Mouse (Mus musculus) intestine, postnatal 0 days (tissue): ENCODE data around the gene Adarb1. TPM values are rescaled to one million over a fixed set of nuclear protein-coding genes. Genes with fewer than 3 reads are reported as not detected.

ENCODE experiments used
- ATAC-seq: fragments of 200-750 bp; cut with Nextera tagmentation; 2 replicates; pipeline ENCODE4 v1.8.0; 2017; ENCODE audit warnings: mild to moderate bottlenecking, moderate TSS enrichment, moderate library complexity
- H3K27ac ChIP-seq: fragments of 300-500 bp; sonication (generic); 2 replicates; pipeline ENCODE4 v1.5.1; 2014; ENCODE audit warnings: mild to moderate bottlenecking, low read depth, low read length, moderate library complexity
- H3K27me3 ChIP-seq: fragments of 300-500 bp; sonication (generic); replicated peaks from 2 replicates; pipeline ENCODE4 v1.6.1; 2014; ENCODE audit warnings: low read length, mixed read lengths; ENCODE audit not compliant: control insufficient read depth, insufficient read depth
- H3K36me3 ChIP-seq: fragments of 300-500 bp; sonication (generic); 2 replicates; pipeline ENCODE4 v1.6.1; 2014; ENCODE audit warnings: mild to moderate bottlenecking, moderate library complexity; ENCODE audit not compliant: control insufficient read depth, insufficient read depth
- H3K4me1 ChIP-seq: fragments of 300-500 bp; sonication (generic); replicated peaks from 2 replicates; pipeline ENCODE4 v1.6.1; 2014; ENCODE audit warnings: antibody characterized with exemption, low read length, mixed read lengths; ENCODE audit not compliant: control insufficient read depth, insufficient read depth
- H3K4me2 ChIP-seq: fragments of 300-500 bp; sonication (generic); replicated peaks from 2 replicates; pipeline ENCODE4 v1.6.1; 2014; ENCODE audit warnings: low read depth, mild to moderate bottlenecking, moderate library complexity
- H3K4me3 ChIP-seq: fragments of 300-500 bp; sonication (generic); 2 replicates; pipeline ENCODE4 v1.5.1; 2014; ENCODE audit warnings: low read depth, low read length
- H3K9ac ChIP-seq: fragments of 300-500 bp; sonication (generic); 2 replicates; pipeline ENCODE4 v1.6.1; 2014; ENCODE audit warnings: mild to moderate bottlenecking, low read depth, low read length
- H3K9me3 ChIP-seq: fragments of 300-500 bp; sonication (generic); 2 replicates; pipeline ENCODE4 v1.6.1; 2016; ENCODE audit warnings: mixed run types; ENCODE audit not compliant: control insufficient read depth
- CTCF ChIP-seq: sonication (generic); IDR thresholded peaks from 2 replicates; pipeline ENCODE4 v1.5.1; 2016; ENCODE audit warnings: low read depth, mild to moderate bottlenecking, control low read depth, antibody characterized with exemption, moderate library complexity
- WGBS: fragments of 180-500 bp; shearing (Covaris S2); extraction: QIAGEN DNeasy Blood & Tissue Kit; methylation state at CpG from one replicate; pipeline ENCODE4 v1.1.7; 2014; 5-methylcytosine and 5-hydroxymethylcytosine counted together
- polyA plus RNA-seq: library from polyadenylated mRNA; unstranded; fragments of >200 nt; fragmentation: Nextera tagmentation; extraction: Ambion mirVana; gene quantifications from 2 replicates; pipeline ENCODE4 v1.2.1, GENCODE M21; 2015

Gene Adarb1
- polyA plus RNA-seq, 1 experiment from 2014 or later: 1.5 TPM

- Histone ChIP-seq H3K9me3 (no peaks in the 10 kb centered on the region), H3K27me3 (no peaks in the 10 kb centered on the region), H3K4me2 (no peak overlapping the region), H3K4me3 (no peak overlapping the region), H3K36me3 (no peaks in the 10 kb centered on the region), H3K27ac (no peak overlapping the region), H3K9ac (no peak overlapping the region), H3K4me1 (no peaks in the 10 kb centered on the region)
- no peak for TF ChIP-seq CTCF
- ATAC-seq: no peak
- WGBS: 79% methylated on average over 3 of the region's 3 CpGs
Measured at GRCm38 (mm10) chr10:77304362-77304761, 113.7 kb downstream of the Adarb1 start.

GRCm38 (mm10) chr10:77300934-77301297 is 117.2 kb downstream of the Adarb1 start:
- Histone ChIP-seq H3K9me3 (no peaks in the 10 kb centered on the region), H3K36me3 (no peaks in the 10 kb centered on the region), H3K4me3 (no peak overlapping the region), H3K27ac (no peak overlapping the region), H3K4me1 (no peaks in the 10 kb centered on the region), H3K27me3 (no peaks in the 10 kb centered on the region), H3K9ac (no peak overlapping the region), H3K4me2 (no peak overlapping the region)
- no peak for ATAC-seq
- WGBS: 63% methylated on average over 4 of the region's 4 CpGs
- TF ChIP-seq CTCF: no peak

GRCm38 (mm10) chr10:77300237-77300933 is 117.7 kb downstream of the Adarb1 start:
- no peak overlapping the region for H3K4me2 ChIP-seq
- no peak overlapping the region for H3K27ac ChIP-seq
- H3K9me3 ChIP-seq: no peaks in the 10 kb centered on the region
- no peak for TF ChIP-seq CTCF
- H3K9ac ChIP-seq: no peak overlapping the region
- H3K4me3 ChIP-seq: no peak overlapping the region
- ATAC-seq: no peak
- no peaks in the 10 kb centered on the region for H3K4me1 ChIP-seq
- 78% methylated on average over 8 of the region's 8 CpGs for WGBS
- no peaks in the 10 kb centered on the region for H3K36me3 ChIP-seq
- no peaks in the 10 kb centered on the region for H3K27me3 ChIP-seq

GRCm38 (mm10) chr10:77299194-77299593 is 118.9 kb downstream of the Adarb1 start:
- Histone ChIP-seq H3K36me3 (no peaks in the 10 kb centered on the region), H3K9ac (no peak overlapping the region), H3K4me2 (no peak overlapping the region), H3K27ac (no peak overlapping the region), H3K4me1 (no peaks in the 10 kb centered on the region), H3K9me3 (no peaks in the 10 kb centered on the region), H3K27me3 (no peaks in the 10 kb centered on the region), H3K4me3 (no peak overlapping the region)
- TF ChIP-seq CTCF: no peak
- no peak for ATAC-seq
- 77% methylated on average over 2 of the region's 2 CpGs for WGBS

GRCm38 (mm10) chr10:77298621-77299020 is 119.4 kb downstream of the Adarb1 start:
- Histone ChIP-seq H3K27ac (no peak overlapping the region), H3K4me3 (no peak overlapping the region), H3K4me2 (no peak overlapping the region), H3K9ac (no peak overlapping the region), H3K27me3 (no peaks in the 10 kb centered on the region), H3K36me3 (no peaks in the 10 kb centered on the region), H3K4me1 (no peaks in the 10 kb centered on the region), H3K9me3 (no peaks in the 10 kb centered on the region)
- no peak for ATAC-seq
- 73% methylated on average over 8 of the region's 8 CpGs for WGBS
- TF ChIP-seq CTCF: no peak

- Histone ChIP-seq H3K4me1 (no peaks in the 10 kb centered on the region), H3K9ac (no peak overlapping the region), H3K27me3 (no peaks in the 10 kb centered on the region), H3K4me2 (no peak overlapping the region), H3K9me3 (no peaks in the 10 kb centered on the region), H3K27ac (no peak overlapping the region), H3K4me3 (no peak overlapping the region), H3K36me3 (no peaks in the 10 kb centered on the region)
- ATAC-seq: no peak
- no peak for TF ChIP-seq CTCF
- 86% methylated on average over 12 of the region's 12 CpGs for WGBS
Measured at GRCm38 (mm10) chr10:77294691-77295090, 123.4 kb downstream of the Adarb1 start.
